Mouse (Mus musculus) intestine, embryonic 14.5 days (tissue): ENCODE data around the gene Il16. TPM values are rescaled to one million over a fixed set of nuclear protein-coding genes. Genes with fewer than 3 reads are reported as not detected.

ENCODE experiments used
- ATAC-seq: fragments of 200-750 bp; cut with Nextera tagmentation; replicated peaks from 2 replicates; pipeline ENCODE4 v1.8.0; 2017; ENCODE audit warnings: low read depth, moderate number of reproducible peaks, moderate TSS enrichment, moderate library complexity; ENCODE audit not compliant: low FRiP score, low TSS enrichment
- DNase-seq: peaks from one replicate; pipeline ENCODE4 v3.0.0-alpha.2; 2018; ENCODE audit warnings: low spot score
- H3K27ac ChIP-seq: fragments of 300-500 bp; sonication (generic); 2 replicates; pipeline ENCODE4 v1.5.1; 2014; ENCODE audit warnings: low read depth, mild to moderate bottlenecking, control low read depth
- H3K27me3 ChIP-seq: fragments of 300-500 bp; sonication (generic); replicated peaks from 2 replicates; pipeline ENCODE4 v1.6.1; 2014; ENCODE audit warnings: low read length, control low read depth; ENCODE audit not compliant: control insufficient read depth, insufficient read depth
- H3K36me3 ChIP-seq: fragments of 300-500 bp; sonication (generic); 2 replicates; pipeline ENCODE4 v1.6.1; 2014; ENCODE audit warnings: low read length, control low read depth; ENCODE audit not compliant: control insufficient read depth, insufficient read depth
- H3K4me1 ChIP-seq: fragments of 300-500 bp; sonication (generic); replicated peaks from 2 replicates; pipeline ENCODE4 v1.6.1; 2014; ENCODE audit warnings: low read length, control low read depth, mixed read lengths; ENCODE audit not compliant: control insufficient read depth, insufficient read depth
- H3K4me2 ChIP-seq: fragments of 300-500 bp; sonication (generic); 2 replicates; pipeline ENCODE4 v1.6.1; 2014; ENCODE audit warnings: low read length
- H3K4me3 ChIP-seq: fragments of 300-500 bp; sonication (generic); 2 replicates; pipeline ENCODE4 v1.5.1; 2014; ENCODE audit warnings: low read depth, low read length, control low read depth, mixed read lengths
- H3K9ac ChIP-seq: fragments of 300-500 bp; sonication (generic); 2 replicates; pipeline ENCODE4 v1.6.1; 2014; ENCODE audit warnings: mild to moderate bottlenecking, low read length
- H3K9me3 ChIP-seq: fragments of 300-500 bp; sonication (generic); 2 replicates; pipeline ENCODE4 v1.6.1; 2016; ENCODE audit warnings: low read length, control low read depth; ENCODE audit not compliant: control insufficient read depth
- WGBS: fragments of 180-500 bp; shearing (Covaris S2); extraction: QIAGEN DNeasy Blood & Tissue Kit; methylation state at CpG from one replicate; pipeline ENCODE4 v1.1.7; 2014; 5-methylcytosine and 5-hydroxymethylcytosine counted together
- polyA plus RNA-seq: library from polyadenylated mRNA; unstranded; fragments of >200 nt; fragmentation: Nextera tagmentation; extraction: Ambion mirVana; gene quantifications from 2 replicates; pipeline ENCODE4 v1.2.1, GENCODE M21; 2014

The Il16 gene
- polyA plus RNA-seq, 1 experiment from 2014 or later, result 3.4 TPM

DNA sequence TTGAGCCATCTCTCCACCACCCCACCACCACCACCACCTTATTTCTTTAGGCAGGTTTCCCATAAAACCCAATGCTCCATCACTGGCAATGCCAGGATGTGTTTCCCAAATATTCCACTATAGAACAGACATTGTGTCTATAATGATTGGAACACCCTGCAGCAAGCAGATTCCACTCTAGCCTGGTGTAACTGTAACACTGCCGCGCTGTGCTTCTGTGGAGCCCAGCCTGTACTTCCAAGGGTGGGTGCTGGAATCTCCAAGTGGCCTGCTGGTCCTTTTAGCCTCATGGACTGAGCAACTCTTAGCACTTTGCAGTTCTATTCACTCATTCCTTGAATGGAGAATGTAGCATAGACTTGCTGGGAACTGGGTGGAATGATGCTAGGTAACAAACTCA lies 138.7 kb downstream of the Il16 start:
- ATAC-seq, result no peak
- DNase-seq, result no peak
- Histone ChIP-seq H3K9ac (no peak overlapping the region), H3K27me3 (no peaks in the 10 kb centered on the region), H3K4me2 (no peak overlapping the region), H3K27ac (no peak overlapping the region), H3K4me3 (no peak overlapping the region), H3K9me3 (no peaks in the 10 kb centered on the region), H3K36me3 (no peaks in the 10 kb centered on the region), H3K4me1 (no peaks in the 10 kb centered on the region)
- WGBS, result 85% methylated on average over 2 of the region's 2 CpGs

DNA sequence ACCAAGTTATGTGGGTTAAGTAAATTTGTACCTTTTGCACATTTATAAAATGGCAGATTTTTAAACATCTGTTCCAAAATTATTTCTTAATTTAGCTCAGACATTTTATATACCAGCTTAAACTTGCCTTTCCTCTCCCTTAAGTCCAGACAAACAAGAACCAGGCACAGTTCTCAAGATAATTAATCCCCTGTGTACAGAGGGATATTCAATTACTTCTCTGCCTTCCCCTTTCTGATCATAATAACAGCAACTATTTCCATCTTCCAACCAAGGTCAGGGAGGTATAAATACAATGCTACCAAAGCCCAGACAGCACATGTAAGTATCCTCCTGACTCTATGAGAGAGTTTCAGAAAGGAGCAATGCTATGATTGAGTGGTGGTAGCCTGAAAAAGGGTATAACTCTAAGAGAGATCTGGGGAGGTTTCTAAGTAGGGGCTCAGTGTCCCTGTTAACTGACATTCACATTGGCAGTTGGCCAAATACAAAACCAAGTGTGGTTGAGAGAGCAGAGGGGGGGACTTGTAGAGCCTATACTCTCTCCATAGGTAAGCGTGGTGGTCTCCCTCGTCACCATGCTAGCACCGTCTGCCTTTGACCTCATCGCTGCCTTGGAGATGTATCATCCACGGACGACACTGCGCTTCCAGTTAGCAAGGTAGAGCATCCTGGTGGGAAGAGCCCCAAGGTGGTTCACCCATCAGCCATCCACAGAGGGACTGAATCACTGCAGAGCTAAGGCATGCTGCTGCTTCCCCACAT lies 141.2 kb downstream of the Il16 start:
- ATAC-seq (no peak), DNase-seq (no peak)
- no peaks in the 10 kb centered on the region for H3K27me3 ChIP-seq
- no peak overlapping the region for H3K9ac ChIP-seq
- H3K27ac ChIP-seq, result no peak overlapping the region
- no peak overlapping the region for H3K4me3 ChIP-seq
- H3K4me1 ChIP-seq, result no peaks in the 10 kb centered on the region
- 91% methylated on average over 7 of the region's 7 CpGs for WGBS
- no peaks in the 10 kb centered on the region for H3K9me3 ChIP-seq
- no peak overlapping the region for H3K4me2 ChIP-seq
- no peaks in the 10 kb centered on the region for H3K36me3 ChIP-seq

DNA sequence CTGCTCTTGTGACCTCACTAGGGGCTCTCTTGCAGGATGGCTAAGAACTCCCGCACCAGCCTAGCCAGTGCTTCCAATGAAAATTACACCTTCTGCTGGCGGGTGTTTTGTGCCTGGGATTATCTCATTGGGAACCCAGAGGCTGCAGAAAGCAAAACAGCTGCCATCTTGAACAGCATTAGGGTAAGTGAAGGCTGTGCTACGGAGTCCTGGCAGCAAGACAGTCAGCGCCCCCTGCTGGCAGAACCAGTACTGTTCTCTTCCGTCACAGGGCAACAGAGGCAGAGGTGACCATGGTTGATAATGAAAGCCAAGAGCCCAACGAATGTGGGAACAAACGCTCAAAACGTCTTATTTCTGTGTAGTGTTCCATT lies 145.6 kb downstream of the Il16 start:
- no peak for DNase-seq
- Histone ChIP-seq H3K9ac (no peak overlapping the region), H3K4me3 (no peak overlapping the region), H3K27ac (no peak overlapping the region), H3K27me3 (no peaks in the 10 kb centered on the region), H3K36me3 (no peaks in the 10 kb centered on the region), H3K4me2 (no peak overlapping the region), H3K9me3 (no peaks in the 10 kb centered on the region), H3K4me1 (no peaks in the 10 kb centered on the region)
- 65% methylated on average over 8 of the region's 8 CpGs for WGBS
- ATAC-seq, result 0 out of 2 replicates have a peak, but pooled peaks have one; percentile 7

DNA sequence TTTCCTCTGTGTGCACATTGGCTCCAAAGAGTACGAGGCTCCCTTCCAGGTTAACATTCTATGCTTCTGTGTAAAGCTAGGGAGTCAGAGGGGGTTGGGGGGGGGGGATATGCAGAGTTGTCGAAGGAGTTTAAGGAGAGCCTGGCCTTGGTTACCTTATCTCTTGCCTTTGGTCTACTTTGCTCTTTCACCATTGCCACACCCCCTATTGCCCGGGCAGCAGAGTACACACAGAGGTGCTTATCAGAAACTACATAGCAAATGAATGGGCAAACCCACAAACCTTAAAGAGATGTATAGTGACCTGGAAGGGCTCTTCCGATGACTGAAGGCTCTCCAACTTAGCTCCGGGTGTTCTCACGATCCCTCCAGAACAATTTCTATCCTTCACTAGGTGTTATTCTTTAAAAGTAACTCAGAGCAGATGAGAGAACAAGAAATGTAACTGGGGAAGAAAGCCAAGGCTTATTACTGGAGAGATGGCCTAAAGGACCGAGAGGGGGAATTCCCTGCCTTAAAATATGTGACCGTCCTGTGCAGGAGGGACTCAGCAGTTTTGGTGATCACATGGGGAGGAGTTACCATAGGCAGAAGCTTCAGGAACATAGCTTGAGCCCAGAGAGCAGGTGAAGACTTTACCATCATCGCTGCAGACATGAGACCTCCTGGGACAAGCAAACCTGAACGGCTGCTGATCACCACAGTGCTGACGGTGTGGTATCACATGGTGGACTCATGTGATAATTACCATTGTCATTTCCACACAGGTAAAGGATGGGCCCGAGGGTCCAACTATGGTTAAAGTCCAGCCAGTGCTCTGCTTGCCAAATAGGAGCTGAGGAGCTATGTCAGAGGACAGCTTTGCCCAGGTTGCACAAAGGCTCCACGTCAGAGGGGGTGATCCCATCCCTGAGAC lies 146.3 kb downstream of the Il16 start:
- Histone ChIP-seq H3K4me1 (no peaks in the 10 kb centered on the region), H3K4me3 (no peak overlapping the region), H3K27ac (no peak overlapping the region), H3K27me3 (no peaks in the 10 kb centered on the region), H3K36me3 (no peaks in the 10 kb centered on the region), H3K9ac (no peak overlapping the region), H3K9me3 (no peaks in the 10 kb centered on the region), H3K4me2 (no peak overlapping the region)
- DNase-seq (no peak), ATAC-seq (peak; percentile 79)
- 77% methylated on average over 13 of the region's 13 CpGs for WGBS

DNA sequence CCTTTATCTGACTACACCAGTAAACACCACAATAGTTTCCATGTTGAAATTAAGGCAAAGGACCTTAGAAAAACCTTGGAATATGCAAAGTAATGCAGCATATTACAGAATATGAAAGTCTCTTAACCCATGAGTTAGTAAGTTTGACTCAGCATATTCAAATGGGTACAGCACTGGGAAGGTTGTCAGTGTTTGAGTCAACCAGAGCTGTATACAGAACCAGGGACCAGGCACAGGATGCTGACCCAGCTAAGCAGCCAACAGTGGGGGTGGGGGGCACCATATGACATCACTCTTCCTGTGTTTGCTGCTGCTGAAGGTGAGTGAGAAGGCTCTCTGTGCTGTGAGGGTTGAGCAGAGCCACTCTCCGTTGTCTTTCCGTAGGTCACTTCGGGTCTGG lies 148.5 kb downstream of the Il16 start:
- WGBS, result 86% methylated on average over 3 of the region's 3 CpGs
- no peak overlapping the region for H3K9ac ChIP-seq
- H3K27me3 ChIP-seq, result no peaks in the 10 kb centered on the region
- no peaks in the 10 kb centered on the region for H3K36me3 ChIP-seq
- no peak overlapping the region for H3K4me2 ChIP-seq
- H3K4me3 ChIP-seq, result no peak overlapping the region
- H3K27ac ChIP-seq, result no peak overlapping the region
- DNase-seq (no peak), ATAC-seq (no peak)
- no peaks in the 10 kb centered on the region for H3K9me3 ChIP-seq
- no peaks in the 10 kb centered on the region for H3K4me1 ChIP-seq

DNA sequence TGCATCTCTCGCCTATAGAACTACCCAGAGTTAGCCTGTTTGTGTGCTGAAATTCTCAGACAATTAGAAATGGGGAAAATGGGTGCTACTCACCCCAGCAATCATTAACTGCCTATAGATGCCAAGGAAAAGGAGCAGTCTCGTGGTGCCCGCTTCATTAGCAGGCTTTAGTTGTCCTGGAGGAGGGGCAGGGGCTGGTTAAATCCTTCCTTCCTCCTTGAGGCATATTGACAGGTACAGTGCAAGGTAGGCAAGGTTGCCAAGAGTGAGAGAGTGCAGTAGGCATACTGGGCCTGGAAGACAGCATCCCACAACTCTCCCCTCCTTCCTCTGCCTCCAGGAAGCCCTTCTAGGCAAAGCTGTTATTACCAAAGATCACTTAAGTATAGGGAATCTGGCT lies 151.5 kb downstream of the Il16 start:
- H3K9me3 ChIP-seq, result no peaks in the 10 kb centered on the region
- H3K4me2 ChIP-seq, result no peak overlapping the region
- no peak overlapping the region for H3K9ac ChIP-seq
- H3K27me3 ChIP-seq, result no peaks in the 10 kb centered on the region
- no peak overlapping the region for H3K4me3 ChIP-seq
- no peak for ATAC-seq
- no peak overlapping the region for H3K27ac ChIP-seq
- DNase-seq, result no peak
- no peaks in the 10 kb centered on the region for H3K36me3 ChIP-seq
- 86% methylated on average over 3 of the region's 3 CpGs for WGBS
- no peaks in the 10 kb centered on the region for H3K4me1 ChIP-seq

Other genes with a start within 250 kb of the Il16 start
- gene Tmc3, start 160.8 kb downstream of the Il16 start, polyA plus RNA-seq, result 1.2 and 1.6 TPM in 2 replicates
- 37.0 and 37.1 TPM in 2 replicates for gene Stard5, start 113.8 kb downstream of the Il16 start, polyA plus RNA-seq
- 0.17 and 0.45 TPM in 2 replicates for gene Cfap161, start 49.2 kb upstream of the Il16 start, polyA plus RNA-seq
- 13.0 and 17.0 TPM in 2 replicates for gene Tlnrd1, start 138.6 kb upstream of the Il16 start, polyA plus RNA-seq
- 84.5 and 96.8 TPM in 2 replicates for gene Mesd, start 138.7 kb upstream of the Il16 start, polyA plus RNA-seq